Mouse (Mus musculus): ENCODE results near the gene Epdr1. TPM values are rescaled to one million over a fixed set of nuclear protein-coding genes. Genes with fewer than 3 reads are reported as not detected.
A peak's percentile ranks its signal among the peaks of the same experiment; 100 is the strongest.

Epdr1 gene
- polyA plus RNA-seq (2015; fragmentation: Nextera tagmentation; extraction: Ambion mirVana) = 31.5 and 31.9 TPM in 2 replicates

DNA sequence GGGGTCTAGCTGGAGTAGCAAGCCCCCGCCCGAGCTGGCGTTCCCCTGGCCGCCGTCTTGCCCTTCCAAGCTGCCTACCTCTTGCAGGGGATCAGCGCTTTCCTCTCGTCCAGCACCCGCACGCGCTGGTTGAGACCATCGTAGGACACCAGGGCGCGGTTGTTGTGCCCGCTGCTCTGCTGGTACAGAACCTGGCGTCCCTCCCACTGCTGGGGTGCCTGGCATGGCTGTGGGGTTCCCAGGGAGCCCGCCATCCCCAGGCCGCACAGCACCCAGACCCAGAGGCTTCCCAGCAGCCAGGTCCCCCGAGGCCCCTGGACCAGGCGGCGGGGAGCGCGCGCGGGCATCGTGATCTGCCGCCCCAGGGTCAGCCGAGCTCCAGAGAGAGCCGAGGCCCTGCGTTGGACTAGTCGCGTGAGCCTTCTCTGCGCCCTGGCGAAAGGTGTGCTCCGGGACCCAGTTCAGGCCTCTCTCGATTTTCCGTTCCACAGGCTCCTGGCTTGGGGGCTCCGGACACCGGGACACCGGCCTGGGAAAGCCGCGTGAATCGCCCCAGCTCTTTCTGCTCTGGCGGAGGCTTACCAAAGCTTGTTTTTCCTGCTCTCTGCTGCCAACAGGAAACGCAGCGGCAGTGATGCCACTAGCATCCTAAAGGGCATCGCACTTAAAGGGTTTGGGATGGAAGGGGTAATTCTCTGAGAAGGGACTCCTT lies at the start of gene Epdr1:
Epdr1 (minus strand) TSS at position 712 of the 712 bp plus-strand sequence.
- Histone ChIP-seq H3K4me1 (replicated peaks) (peaks cover 15% of the 10 kb centered on the region), H3K4me3 (peak within 1 kb of the TSS; percentile 84), H3K27me3 (peaks cover 13% of the 10 kb centered on the region), H3K36me3 (no peaks in the 10 kb centered on the region), H3K9me3 (replicated peaks) (no peaks in the 10 kb centered on the region), H3K9ac (peak within 1 kb of the TSS; percentile 76), H3K4me2 (peak within 1 kb of the TSS; percentile 96), H3K27ac (peak within 1 kb of the TSS; percentile 82)
- WGBS = under 1% methylated on average over 46 of the region's 46 CpGs
- peak; percentile 62 for ATAC-seq (replicated peaks; ENCODE audit: insufficient number of reproducible peaks, insufficient read depth, low FRiP score, low read depth)

DNA sequence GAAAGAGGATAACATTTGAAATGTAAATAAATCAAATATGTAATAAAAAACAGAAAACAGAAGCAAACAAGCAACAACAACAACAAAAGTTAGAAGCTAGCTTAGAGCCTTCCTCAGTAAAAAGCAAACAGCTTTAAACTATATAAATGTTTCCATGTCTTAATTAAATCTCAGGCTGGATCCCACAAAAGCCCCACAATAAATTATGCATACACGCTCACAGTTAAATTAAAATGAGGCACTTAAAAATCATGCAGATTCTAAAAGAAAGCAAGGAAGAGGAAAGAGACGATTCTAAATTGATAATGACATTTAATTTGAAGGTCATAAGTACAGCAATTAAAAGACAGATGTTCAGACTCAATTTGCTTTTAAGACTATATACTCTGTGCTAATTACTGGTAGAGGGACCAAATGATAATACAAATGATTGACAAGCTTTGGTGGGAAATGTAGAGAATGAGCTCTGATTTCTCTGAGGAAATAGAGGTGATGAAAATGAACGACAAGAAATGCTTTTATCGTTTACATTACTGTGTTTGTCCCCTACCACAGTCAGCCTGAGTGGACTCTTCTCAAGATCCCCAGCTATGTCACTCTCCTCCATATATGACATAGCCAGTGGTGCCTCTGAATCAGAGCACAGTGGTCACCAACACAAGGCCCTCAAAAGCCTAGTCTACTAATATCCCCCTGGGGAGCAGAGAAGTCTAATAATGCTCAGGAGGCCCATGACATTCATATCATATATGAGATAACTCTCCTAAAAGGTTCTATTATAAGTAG lies 48.8 kb upstream of the Epdr1 start:
- no peaks in the 10 kb centered on the region for H3K9me3 ChIP-seq (replicated peaks)

DNA sequence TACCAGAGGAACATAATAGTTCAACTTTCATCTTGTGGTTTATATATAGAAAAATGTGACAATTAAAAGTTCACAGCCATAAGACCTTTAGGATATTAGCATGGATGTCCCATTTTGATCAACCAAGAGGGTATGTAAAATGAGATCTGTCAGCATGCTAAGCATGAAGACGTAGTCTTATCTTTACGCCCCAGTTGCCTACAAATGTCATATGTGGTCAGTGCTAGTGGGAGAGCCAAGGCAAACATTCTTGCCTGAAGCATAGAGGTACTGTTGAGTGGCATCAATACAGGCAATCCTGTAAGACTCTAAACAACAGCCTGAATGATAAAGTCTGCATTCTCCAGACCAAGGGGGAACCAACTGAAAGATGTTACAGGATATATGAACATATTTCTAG lies 32.7 kb upstream of the Epdr1 start:
- Histone ChIP-seq H3K9ac (no peak overlapping the region), H3K27me3 (no peaks in the 10 kb centered on the region), H3K9me3 (replicated peaks) (no peaks in the 10 kb centered on the region), H3K4me2 (no peak overlapping the region), H3K36me3 (no peaks in the 10 kb centered on the region), H3K4me3 (no peak overlapping the region), H3K4me1 (replicated peaks) (no peaks in the 10 kb centered on the region), H3K27ac (no peak overlapping the region)
- no peak for ATAC-seq (replicated peaks; ENCODE audit: insufficient number of reproducible peaks, insufficient read depth, low FRiP score, low read depth)
- 83% methylated on average over 2 of the region's 2 CpGs for WGBS

More for the DNA sequence above, 48.8 kb upstream of the Epdr1 start:
- Histone ChIP-seq H3K27ac (no peak overlapping the region), H3K36me3 (no peaks in the 10 kb centered on the region), H3K9ac (no peak overlapping the region), H3K4me2 (no peak overlapping the region), H3K4me3 (no peak overlapping the region), H3K27me3 (no peaks in the 10 kb centered on the region), H3K4me1 (replicated peaks) (no peaks in the 10 kb centered on the region)
- WGBS = 79% methylated on average over 4 of the region's 4 CpGs
- no peak for ATAC-seq (replicated peaks; ENCODE audit: insufficient number of reproducible peaks, insufficient read depth, low FRiP score, low read depth)

DNA sequence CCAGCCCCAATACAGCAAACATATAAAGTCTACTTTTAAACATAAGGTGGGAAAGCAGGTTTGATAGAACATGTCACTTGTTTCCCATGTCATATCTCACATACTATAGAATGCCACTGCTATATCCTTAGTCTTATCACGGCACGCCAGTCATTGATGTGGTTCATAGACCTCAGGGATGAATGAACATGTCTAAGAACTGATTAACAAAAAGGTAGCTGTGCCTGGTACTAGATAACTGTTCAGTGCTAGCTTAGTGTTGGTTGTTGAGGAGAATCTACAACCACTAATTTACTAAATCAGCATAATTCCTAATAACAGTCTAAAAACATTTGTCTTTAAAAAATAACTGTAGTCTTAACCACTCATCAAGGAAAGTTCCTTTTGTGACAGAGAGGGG lies 30.1 kb upstream of the Epdr1 start:
- WGBS = 85% methylated on average over 2 of the region's 2 CpGs
- H3K4me1 ChIP-seq (replicated peaks) = no peaks in the 10 kb centered on the region
- H3K4me2 ChIP-seq = no peak overlapping the region
- ATAC-seq (replicated peaks; ENCODE audit: insufficient number of reproducible peaks, insufficient read depth, low FRiP score, low read depth) = no peak
- no peak overlapping the region for H3K27ac ChIP-seq
- H3K4me3 ChIP-seq = no peak overlapping the region
- no peaks in the 10 kb centered on the region for H3K27me3 ChIP-seq
- no peak overlapping the region for H3K9ac ChIP-seq
- no peaks in the 10 kb centered on the region for H3K9me3 ChIP-seq (replicated peaks)
- no peaks in the 10 kb centered on the region for H3K36me3 ChIP-seq

DNA sequence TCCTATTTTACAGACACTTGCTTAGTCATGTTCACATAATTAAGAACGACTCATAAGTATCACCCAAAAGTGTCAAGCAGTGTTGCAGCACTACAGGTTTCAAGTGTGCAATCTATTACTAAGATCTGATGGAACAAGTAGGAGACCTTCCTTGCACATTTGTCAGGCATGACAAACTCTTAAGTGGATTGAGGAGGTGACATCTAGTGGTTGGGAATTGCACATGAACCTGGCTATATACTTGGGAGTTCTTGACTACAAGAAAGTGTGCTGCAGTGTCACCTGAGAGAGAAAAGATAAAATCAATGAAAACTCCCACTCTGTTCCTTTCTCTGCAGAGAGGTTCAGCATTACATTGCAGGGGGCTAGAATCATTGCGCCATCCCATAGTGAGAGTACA lies 24.5 kb upstream of the Epdr1 start:
- ATAC-seq (replicated peaks; ENCODE audit: insufficient number of reproducible peaks, insufficient read depth, low FRiP score, low read depth) = no peak
- Histone ChIP-seq H3K9ac (no peak overlapping the region), H3K4me2 (no peak overlapping the region), H3K27ac (no peak overlapping the region), H3K36me3 (no peaks in the 10 kb centered on the region), H3K9me3 (replicated peaks) (no peaks in the 10 kb centered on the region), H3K27me3 (no peaks in the 10 kb centered on the region), H3K4me3 (no peak overlapping the region), H3K4me1 (replicated peaks) (no peaks in the 10 kb centered on the region)
- WGBS = 65% methylated on average over 2 of the region's 2 CpGs

DNA sequence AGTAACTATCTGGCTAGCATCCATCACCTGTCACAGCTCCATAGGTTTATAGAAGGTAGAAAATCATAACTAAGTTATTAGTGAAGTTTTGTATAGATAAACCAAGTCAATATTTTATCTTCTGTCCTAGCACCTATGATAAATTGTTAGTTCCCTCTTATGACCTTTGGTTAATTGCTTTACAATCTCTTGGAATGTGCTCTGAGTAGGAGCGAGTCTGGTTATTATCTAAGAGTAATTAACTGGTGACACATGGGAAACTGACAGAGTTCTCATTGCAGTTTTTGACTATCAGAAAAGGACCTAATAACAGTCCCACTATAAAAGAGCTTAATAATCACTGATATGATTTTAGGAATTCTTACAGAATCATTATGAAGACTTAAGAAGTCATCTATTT lies 23.8 kb upstream of the Epdr1 start:
- no peak overlapping the region for H3K4me2 ChIP-seq
- no peaks in the 10 kb centered on the region for H3K9me3 ChIP-seq (replicated peaks)
- H3K36me3 ChIP-seq = no peaks in the 10 kb centered on the region
- no peak overlapping the region for H3K4me3 ChIP-seq
- ATAC-seq (replicated peaks; ENCODE audit: insufficient number of reproducible peaks, insufficient read depth, low FRiP score, low read depth) = no peak
- no peaks in the 10 kb centered on the region for H3K4me1 ChIP-seq (replicated peaks)
- WGBS = 58% methylated on average over 1 of the region's 1 CpGs
- H3K27ac ChIP-seq = no peak overlapping the region
- H3K27me3 ChIP-seq = no peaks in the 10 kb centered on the region
- no peak overlapping the region for H3K9ac ChIP-seq

DNA sequence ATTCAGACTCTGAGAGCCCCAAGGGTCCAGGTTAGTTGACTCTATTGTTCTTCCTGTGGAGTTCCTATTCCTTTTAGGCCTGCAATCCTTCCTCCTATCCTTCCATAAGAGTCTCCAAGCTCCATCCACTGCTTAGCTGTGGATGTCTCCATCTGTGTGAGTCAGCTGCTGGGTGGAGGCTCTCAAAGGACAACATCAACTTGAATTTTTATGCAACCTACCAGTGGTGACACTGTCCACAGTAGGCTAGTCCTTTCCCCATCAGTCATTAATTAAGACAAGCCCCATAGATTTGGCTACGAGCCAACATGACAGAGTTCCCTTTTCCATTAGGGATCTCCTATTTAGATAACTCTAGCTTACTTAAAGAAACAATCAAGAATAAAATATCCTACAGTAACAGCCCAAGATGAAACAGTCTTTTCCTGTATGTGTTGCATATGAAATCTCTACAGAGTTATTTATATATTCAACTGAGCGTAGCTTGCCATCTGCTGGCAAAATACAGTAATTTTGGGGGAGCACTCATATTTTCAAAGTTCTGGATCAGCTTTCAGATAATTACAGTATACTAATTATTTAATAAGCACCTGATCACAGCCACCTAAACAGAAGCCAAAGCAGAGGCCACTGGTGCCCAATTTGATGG lies 20.6 kb upstream of the Epdr1 start:
- Histone ChIP-seq H3K9ac (no peak overlapping the region), H3K36me3 (no peaks in the 10 kb centered on the region), H3K4me3 (no peak overlapping the region), H3K27ac (no peak overlapping the region), H3K4me2 (no peak overlapping the region), H3K4me1 (replicated peaks) (no peaks in the 10 kb centered on the region), H3K27me3 (no peaks in the 10 kb centered on the region), H3K9me3 (replicated peaks) (no peaks in the 10 kb centered on the region)
- ATAC-seq (replicated peaks; ENCODE audit: insufficient number of reproducible peaks, insufficient read depth, low FRiP score, low read depth) = no peak
- WGBS = 69% methylated on average over 2 of the region's 2 CpGs

DNA sequence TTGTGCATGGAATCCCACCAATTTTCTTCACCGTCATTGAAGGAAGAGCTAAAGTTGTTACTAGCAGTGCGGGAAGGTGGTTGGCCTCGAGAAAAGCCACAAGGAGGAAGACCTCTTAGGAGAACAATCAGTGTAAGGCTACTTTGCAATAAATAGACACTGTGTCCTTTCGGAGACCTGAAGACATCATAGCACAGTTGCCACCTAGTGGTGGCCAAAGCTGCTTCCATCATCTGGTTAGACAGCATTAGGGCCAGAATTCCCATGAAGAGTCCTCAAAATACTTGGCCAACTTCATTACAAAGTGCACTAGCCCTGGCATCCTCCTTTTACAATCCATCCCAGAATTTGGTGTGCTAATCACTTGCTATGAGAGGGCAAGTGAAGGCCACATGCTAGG lies 16.4 kb upstream of the Epdr1 start:
- no peak overlapping the region for H3K9ac ChIP-seq
- no peak for ATAC-seq (replicated peaks; ENCODE audit: insufficient number of reproducible peaks, insufficient read depth, low FRiP score, low read depth)
- no peaks in the 10 kb centered on the region for H3K4me1 ChIP-seq (replicated peaks)
- no peak overlapping the region for H3K4me3 ChIP-seq
- H3K27me3 ChIP-seq = no peaks in the 10 kb centered on the region
- no peak overlapping the region for H3K4me2 ChIP-seq
- 56% methylated on average over 4 of the region's 4 CpGs for WGBS
- no peak overlapping the region for H3K27ac ChIP-seq
- H3K36me3 ChIP-seq = no peaks in the 10 kb centered on the region
- H3K9me3 ChIP-seq (replicated peaks) = no peaks in the 10 kb centered on the region

DNA sequence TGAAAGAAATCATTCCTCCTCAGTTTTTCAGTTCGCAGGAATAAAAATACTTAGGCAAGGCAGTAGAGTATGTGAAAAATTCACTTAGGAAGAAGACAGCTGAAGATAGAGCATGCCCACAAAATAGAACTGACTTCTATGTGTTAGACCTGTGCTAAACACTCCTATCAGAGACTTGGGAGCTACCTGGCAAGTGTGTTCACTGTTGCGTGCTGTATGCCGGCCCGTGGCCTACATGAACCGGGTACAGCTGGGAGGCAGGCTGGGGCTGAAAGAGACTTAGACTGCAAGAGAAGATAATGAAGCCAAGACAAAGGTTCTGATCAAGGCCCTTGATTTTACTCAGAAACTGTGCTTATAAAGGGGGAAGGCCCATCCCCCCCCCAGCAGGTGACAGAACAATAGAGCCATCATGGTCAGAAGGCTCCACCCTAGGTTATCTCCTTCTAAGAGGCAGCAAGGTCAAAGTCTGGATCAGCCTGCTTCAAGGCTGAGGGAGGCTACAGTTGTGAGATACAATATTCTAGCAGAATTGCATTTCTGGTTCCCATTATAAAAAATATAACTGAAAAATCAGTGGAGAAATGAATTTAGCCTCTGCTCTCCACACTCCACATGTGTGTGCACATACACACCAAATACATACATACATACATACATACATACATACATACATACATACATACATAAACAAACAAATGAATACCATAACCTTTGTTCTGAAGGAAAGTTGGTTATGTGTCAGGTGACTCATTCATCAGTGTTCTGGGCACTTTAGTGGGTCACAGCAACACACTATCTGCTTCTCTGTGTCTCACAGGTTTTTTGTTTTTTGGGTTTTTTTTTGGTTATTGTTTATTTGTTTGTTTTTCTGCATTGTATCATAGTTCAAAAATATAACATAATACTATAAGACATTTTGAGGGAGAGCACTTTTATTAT lies 11.3 kb upstream of the Epdr1 start:
- Histone ChIP-seq H3K27ac (no peak overlapping the region), H3K9ac (no peak overlapping the region), H3K27me3 (no peaks in the 10 kb centered on the region), H3K36me3 (no peaks in the 10 kb centered on the region), H3K9me3 (replicated peaks) (no peaks in the 10 kb centered on the region), H3K4me2 (no peak overlapping the region), H3K4me1 (replicated peaks) (no peaks in the 10 kb centered on the region), H3K4me3 (no peak overlapping the region)
- ATAC-seq (replicated peaks; ENCODE audit: insufficient number of reproducible peaks, insufficient read depth, low FRiP score, low read depth) = no peak
- 87% methylated on average over 5 of the region's 5 CpGs for WGBS

DNA sequence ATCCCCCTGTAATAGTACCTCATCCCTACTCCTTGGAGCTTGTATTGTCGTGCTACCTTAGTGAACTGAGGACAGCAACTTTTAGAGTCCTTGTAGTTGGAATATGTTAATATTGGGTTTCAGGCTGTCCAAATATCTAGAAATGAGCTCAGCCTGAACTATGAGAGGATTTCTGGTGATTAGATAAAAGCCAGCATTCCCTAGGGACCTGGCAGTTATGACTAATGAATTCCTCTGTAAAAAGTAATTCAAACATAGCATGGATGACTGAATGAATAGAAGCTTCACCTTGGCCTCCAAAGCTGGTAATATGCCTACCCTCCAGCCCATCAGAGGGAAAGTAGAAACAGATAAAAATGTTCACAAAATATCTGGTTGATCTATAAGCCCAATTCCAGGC lies 6.7 kb upstream of the Epdr1 start:
- WGBS = 72% methylated on average over 1 of the region's 1 CpGs
- no peak overlapping the region for H3K27ac ChIP-seq
- no peak overlapping the region for H3K4me2 ChIP-seq

More for the DNA sequence above, 6.7 kb upstream of the Epdr1 start:
- no peaks in the 10 kb centered on the region for H3K36me3 ChIP-seq
- ATAC-seq (replicated peaks; ENCODE audit: insufficient number of reproducible peaks, insufficient read depth, low FRiP score, low read depth) = no peak
- H3K4me3 ChIP-seq = no peak overlapping the region
- no peak overlapping the region for H3K9ac ChIP-seq
- H3K27me3 ChIP-seq = peaks cover 16% of the 10 kb centered on the region
- no peaks in the 10 kb centered on the region for H3K9me3 ChIP-seq (replicated peaks)
- peaks cover 9% of the 10 kb centered on the region for H3K4me1 ChIP-seq (replicated peaks)

Measured in heart, embryonic 15.5 days (tissue).